Mouse (Mus musculus): ENCODE measurements around the gene Gm14325. TPM values are rescaled to one million over a fixed set of nuclear protein-coding genes. Genes with fewer than 3 reads are reported as not detected.

Gm14325 gene
- polyA plus RNA-seq, 1 experiment from 2014 or later = 27.8 TPM

Other genes with a start within 250 kb of the Gm14325 start
- 3.1 and 6.0 TPM in 2 replicates for gene Gm14322, start 81.0 kb downstream of the Gm14325 start, polyA plus RNA-seq (2015; fragmentation: Nextera tagmentation; extraction: Ambion mirVana)
- gene Gm14327, start 56.8 kb upstream of the Gm14325 start, polyA plus RNA-seq (2015; fragmentation: Nextera tagmentation; extraction: Ambion mirVana) = 3.3 and 4.8 TPM in 2 replicates
- 1.1 and 1.2 TPM in 2 replicates for gene Zfp972, start 85.3 kb upstream of the Gm14325 start, polyA plus RNA-seq (2015; fragmentation: Nextera tagmentation; extraction: Ambion mirVana)
- gene Gm14326, start 117.0 kb upstream of the Gm14325 start, polyA plus RNA-seq (2015; fragmentation: Nextera tagmentation; extraction: Ambion mirVana) = 12.9 and 13.7 TPM in 2 replicates
- 11.3 and 13.3 TPM in 2 replicates for gene Zfp971, start 182.9 kb upstream of the Gm14325 start, polyA plus RNA-seq (2015; fragmentation: Nextera tagmentation; extraction: Ambion mirVana)
- 15.1 and 16.2 TPM in 2 replicates for gene Zfp931, start 238.1 kb upstream of the Gm14325 start, polyA plus RNA-seq (2015; fragmentation: Nextera tagmentation; extraction: Ambion mirVana)